Mouse (Mus musculus) forebrain, embryonic 11.5 days (tissue): ENCODE measurements around the gene Aldh3a2. TPM values are rescaled to one million over a fixed set of nuclear protein-coding genes. Genes with fewer than 3 reads are reported as not detected.

Source experiments
- ATAC-seq: fragments of 200-750 bp; cut with Nextera tagmentation; replicated peaks from 2 replicates; pipeline ENCODE4 v1.8.0; 2017; ENCODE audit warnings: moderate TSS enrichment; ENCODE audit not compliant: low FRiP score
- DNase-seq: peaks from one replicate; pipeline ENCODE4 v3.0.0-alpha.2; 2017; ENCODE audit warnings: low spot score
- H3K27ac ChIP-seq: fragments of 300-500 bp; sonication (generic); 2 replicates; pipeline ENCODE4 v1.5.1; 2014; ENCODE audit warnings: low read depth, low read length
- H3K27me3 ChIP-seq: fragments of 300-500 bp; sonication (generic); 2 replicates; pipeline ENCODE4 v1.6.1; 2014; ENCODE audit warnings: mild to moderate bottlenecking, low read length, mixed read lengths; ENCODE audit not compliant: control insufficient read depth, insufficient read depth
- H3K36me3 ChIP-seq: fragments of 300-500 bp; sonication (generic); 2 replicates; pipeline ENCODE4 v1.6.1; 2014; ENCODE audit warnings: mild to moderate bottlenecking, low read length, moderate library complexity, mixed read lengths; ENCODE audit not compliant: control insufficient read depth, insufficient read depth
- H3K4me1 ChIP-seq: fragments of 300-500 bp; sonication (generic); replicated peaks from 2 replicates; pipeline ENCODE4 v1.6.1; 2014; ENCODE audit warnings: low read length, mixed read lengths; ENCODE audit not compliant: control insufficient read depth, insufficient read depth
- H3K4me2 ChIP-seq: fragments of 300-500 bp; sonication (generic); 2 replicates; pipeline ENCODE4 v1.6.1; 2014; ENCODE audit warnings: low read depth, mild to moderate bottlenecking, low read length, moderate library complexity, mixed read lengths; ENCODE audit not compliant: severe bottlenecking
- H3K4me3 ChIP-seq: fragments of 300-500 bp; sonication (generic); 2 replicates; pipeline ENCODE4 v1.5.1; 2014; ENCODE audit warnings: low read depth, low read length
- H3K9ac ChIP-seq: fragments of 300-500 bp; sonication (generic); 2 replicates; pipeline ENCODE4 v1.6.1; 2014; ENCODE audit warnings: low read length
- H3K9me3 ChIP-seq: fragments of 300-500 bp; sonication (generic); 2 replicates; pipeline ENCODE4 v1.6.1; 2016; ENCODE audit warnings: low read length, mixed read lengths; ENCODE audit not compliant: control insufficient read depth
- WGBS: fragments of 180-500 bp; shearing (Covaris S2); extraction: QIAGEN DNeasy Blood & Tissue Kit; methylation state at CpG from one replicate; pipeline ENCODE4 v1.1.7; 2014; 5-methylcytosine and 5-hydroxymethylcytosine counted together
- polyA plus RNA-seq: library from polyadenylated mRNA; unstranded; fragments of >200 nt; fragmentation: Nextera tagmentation; extraction: Ambion mirVana; gene quantifications from 2 replicates; pipeline ENCODE4 v1.2.1, GENCODE M21; 2014

The Aldh3a2 gene
- polyA plus RNA-seq, 1 experiment from 2014 or later, result 21.8 TPM

DNA sequence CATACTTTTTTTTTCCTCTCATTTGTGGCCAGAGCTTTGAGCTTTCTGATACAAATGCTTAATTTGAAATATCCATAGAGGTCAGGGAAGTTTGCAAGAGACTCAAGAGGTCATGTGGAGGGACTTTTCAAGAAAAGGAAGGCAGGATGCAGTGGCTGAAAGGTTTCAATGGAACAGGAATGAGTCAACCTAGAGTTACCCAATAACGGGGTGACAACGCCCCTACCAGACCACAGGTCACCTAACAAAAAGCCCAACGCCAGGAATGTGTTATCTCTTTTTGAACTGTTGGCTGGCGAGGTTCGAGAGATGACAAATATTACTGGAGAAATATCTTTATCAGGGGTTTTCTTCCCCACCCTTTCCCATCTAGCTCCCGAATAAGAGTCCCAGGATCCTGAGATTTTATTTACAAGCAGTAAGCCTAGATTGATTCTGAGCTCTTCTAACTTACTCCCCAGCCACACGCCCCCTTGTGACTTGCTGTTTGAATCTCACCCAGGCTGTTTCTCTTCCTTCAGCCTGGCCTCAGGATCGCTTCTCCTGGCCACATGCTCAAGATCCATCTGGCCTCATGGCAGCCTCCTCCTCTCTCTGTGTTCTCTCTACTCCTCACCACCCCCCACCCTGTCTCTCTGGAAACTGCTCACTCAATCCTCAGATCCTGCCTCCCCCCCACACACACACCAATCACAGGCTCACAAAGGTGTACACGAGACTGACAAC, 46.9 kb downstream of the Aldh3a2 start:
- H3K9ac ChIP-seq, result no peak overlapping the region
- H3K4me1 ChIP-seq, result no peaks in the 10 kb centered on the region
- no peak for ATAC-seq
- H3K27me3 ChIP-seq, result no peaks in the 10 kb centered on the region
- H3K27ac ChIP-seq, result no peak overlapping the region
- no peak overlapping the region for H3K4me3 ChIP-seq
- DNase-seq, result no peak
- no peaks in the 10 kb centered on the region for H3K36me3 ChIP-seq
- no peak overlapping the region for H3K4me2 ChIP-seq
- 67% methylated on average over 9 of the region's 9 CpGs for WGBS
- H3K9me3 ChIP-seq, result no peaks in the 10 kb centered on the region

DNA sequence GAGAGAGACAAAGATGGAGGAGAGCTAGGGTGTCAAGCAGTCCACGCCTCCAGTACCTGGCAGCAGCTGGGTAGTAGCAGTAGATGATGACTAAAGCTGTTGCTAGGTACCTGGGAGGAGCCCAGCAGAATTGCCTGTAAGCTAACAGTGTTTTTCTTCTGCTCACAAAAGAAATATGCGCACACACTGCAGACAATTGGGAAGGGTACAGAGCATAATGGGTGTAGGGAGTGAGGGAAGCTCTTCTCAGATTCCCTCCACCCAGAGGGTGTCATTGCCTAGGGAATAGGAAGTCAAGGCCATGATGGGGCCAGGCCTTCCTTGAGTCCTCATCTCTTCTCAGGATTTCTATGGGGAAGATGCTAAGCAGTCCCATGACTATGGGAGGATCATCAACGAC, 51.3 kb downstream of the Aldh3a2 start:
- H3K36me3 ChIP-seq, result no peaks in the 10 kb centered on the region
- WGBS, result 85% methylated on average over 3 of the region's 3 CpGs
- no peaks in the 10 kb centered on the region for H3K4me1 ChIP-seq
- no peaks in the 10 kb centered on the region for H3K9me3 ChIP-seq
- no peak overlapping the region for H3K27ac ChIP-seq
- no peaks in the 10 kb centered on the region for H3K27me3 ChIP-seq
- no peak overlapping the region for H3K9ac ChIP-seq
- DNase-seq (no peak), ATAC-seq (no peak)
- no peak overlapping the region for H3K4me2 ChIP-seq
- H3K4me3 ChIP-seq, result no peak overlapping the region

DNA sequence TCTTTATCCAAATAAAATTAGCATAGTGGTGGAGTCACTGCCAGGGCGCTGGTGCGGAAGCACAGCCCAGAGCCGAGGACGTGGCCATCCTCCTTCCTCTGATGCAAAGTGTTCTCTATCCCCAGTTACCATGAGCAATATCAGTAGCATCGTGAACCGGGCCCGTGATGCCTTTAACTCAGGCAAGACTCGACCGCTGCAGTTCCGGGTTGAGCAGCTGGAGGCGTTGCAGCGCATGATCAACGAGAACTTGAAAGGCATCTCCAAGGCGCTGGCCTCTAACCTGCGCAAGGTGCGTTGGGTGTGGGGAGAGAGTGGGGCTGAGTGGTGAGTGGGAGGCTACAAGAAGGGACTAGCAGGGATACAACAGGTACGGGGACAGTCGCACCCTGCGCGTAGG, 55.2 kb downstream of the Aldh3a2 start:
- no peak overlapping the region for H3K4me2 ChIP-seq
- H3K27ac ChIP-seq, result no peak overlapping the region
- no peaks in the 10 kb centered on the region for H3K4me1 ChIP-seq
- no peak overlapping the region for H3K4me3 ChIP-seq
- H3K9ac ChIP-seq, result no peak overlapping the region
- no peaks in the 10 kb centered on the region for H3K27me3 ChIP-seq
- no peak for DNase-seq
- no peak for ATAC-seq
- H3K9me3 ChIP-seq, result no peaks in the 10 kb centered on the region
- WGBS, result 36% methylated on average over 20 of the region's 20 CpGs
- H3K36me3 ChIP-seq, result no peaks in the 10 kb centered on the region

DNA sequence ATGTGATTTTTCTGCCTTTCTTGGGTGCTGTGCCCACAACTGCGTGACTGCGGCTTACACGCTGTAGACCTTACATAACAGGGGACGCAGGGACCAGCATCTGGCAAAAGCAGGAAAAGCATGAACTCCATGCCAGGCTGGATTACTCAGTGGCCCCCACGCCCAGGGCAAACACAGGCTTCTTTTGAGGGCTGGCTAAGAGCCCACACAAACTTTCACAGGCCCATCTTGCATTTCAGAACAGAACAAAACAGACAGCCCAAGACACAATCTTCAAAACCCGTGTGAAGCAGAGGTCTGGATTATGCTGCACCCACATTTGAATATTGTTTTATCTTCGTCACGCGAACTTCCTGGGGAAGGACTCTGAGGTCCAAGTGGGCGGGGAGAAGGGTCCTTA, 58.9 kb downstream of the Aldh3a2 start:
- Histone ChIP-seq H3K9ac (no peak overlapping the region), H3K36me3 (no peaks in the 10 kb centered on the region), H3K27me3 (no peaks in the 10 kb centered on the region), H3K4me3 (no peak overlapping the region), H3K4me1 (no peaks in the 10 kb centered on the region), H3K9me3 (no peaks in the 10 kb centered on the region), H3K27ac (no peak overlapping the region), H3K4me2 (no peak overlapping the region)
- DNase-seq, result no peak
- no peak for ATAC-seq
- WGBS, result 85% methylated on average over 10 of the region's 10 CpGs

DNA sequence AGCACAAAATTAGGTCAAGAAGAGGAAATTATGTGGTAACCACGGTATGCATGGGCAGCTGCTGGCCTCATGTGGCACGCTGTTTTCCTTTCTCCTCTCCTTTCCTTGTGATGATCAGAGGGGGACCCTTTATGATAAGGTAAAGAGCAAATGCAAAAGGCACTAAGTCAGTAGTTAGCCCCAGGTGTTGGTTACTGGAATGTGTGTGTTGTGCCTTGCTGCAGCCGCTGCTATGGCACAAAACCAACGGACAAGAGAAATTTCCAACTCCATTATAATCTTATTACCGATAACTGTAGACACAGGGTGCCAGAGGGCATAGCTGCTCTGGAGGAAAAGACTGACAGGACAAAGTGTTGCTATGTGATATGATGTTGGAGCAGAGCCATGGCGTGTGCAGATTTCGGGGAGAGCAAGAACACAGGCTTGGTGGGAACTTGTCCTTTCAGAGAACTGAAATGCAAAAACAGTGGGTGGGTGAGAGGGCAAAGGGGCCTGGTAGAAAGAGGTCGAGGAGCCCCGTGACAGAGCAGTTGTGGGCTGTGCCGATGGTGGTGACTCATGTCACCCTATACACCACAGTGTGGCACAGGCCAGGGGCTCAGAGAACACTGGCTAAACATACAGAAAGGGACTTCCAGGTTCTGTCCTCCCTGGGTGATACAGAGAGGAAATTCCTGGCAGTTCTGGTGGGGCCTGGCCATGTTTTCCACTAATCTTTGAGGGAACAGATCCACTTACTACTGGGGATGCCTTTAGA, 59.6 kb downstream of the Aldh3a2 start, which contains the start of gene Aldh3a1:
Gene Aldh3a1 (plus strand): TSS at position 51 of the 760 bp plus-strand sequence.
- H3K4me2 ChIP-seq, result no peak within 1 kb of the TSS
- no peak within 1 kb of the TSS for H3K27ac ChIP-seq
- no peak for ATAC-seq
- H3K4me1 ChIP-seq, result no peaks in the 10 kb centered on the region
- DNase-seq, result no peak
- H3K36me3 ChIP-seq, result no peaks in the 10 kb centered on the region
- H3K4me3 ChIP-seq, result no peak within 1 kb of the TSS
- H3K27me3 ChIP-seq, result no peaks in the 10 kb centered on the region
- no peak within 1 kb of the TSS for H3K9ac ChIP-seq
- no peaks in the 10 kb centered on the region for H3K9me3 ChIP-seq
- 84% methylated on average over 10 of the region's 10 CpGs for WGBS

DNA sequence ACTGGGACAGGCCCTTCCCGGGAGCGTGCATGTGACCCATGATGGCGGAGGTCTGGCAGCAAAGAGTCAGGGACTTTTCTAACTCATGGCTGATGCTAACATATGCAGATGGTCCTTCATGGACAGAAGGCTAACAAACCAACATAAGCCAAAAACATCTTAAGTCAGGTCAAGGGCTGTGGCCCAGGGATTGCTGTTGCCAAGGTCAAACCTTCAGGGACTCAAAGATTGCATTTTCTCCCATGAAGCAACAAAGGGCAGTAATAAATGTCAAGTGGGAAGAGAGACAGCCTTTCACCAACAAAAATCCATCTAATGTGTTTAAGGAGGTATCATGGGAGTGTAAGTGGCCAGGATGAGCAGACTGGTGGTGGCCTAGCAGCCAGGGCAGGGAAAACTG, 61.1 kb downstream of the Aldh3a2 start:
- Histone ChIP-seq H3K4me1 (no peaks in the 10 kb centered on the region), H3K4me2 (no peak overlapping the region), H3K36me3 (no peaks in the 10 kb centered on the region), H3K27ac (no peak overlapping the region), H3K9me3 (no peaks in the 10 kb centered on the region), H3K4me3 (no peak overlapping the region), H3K27me3 (no peaks in the 10 kb centered on the region), H3K9ac (no peak overlapping the region)
- 94% methylated on average over 3 of the region's 3 CpGs for WGBS
- no peak for ATAC-seq
- no peak for DNase-seq

DNA sequence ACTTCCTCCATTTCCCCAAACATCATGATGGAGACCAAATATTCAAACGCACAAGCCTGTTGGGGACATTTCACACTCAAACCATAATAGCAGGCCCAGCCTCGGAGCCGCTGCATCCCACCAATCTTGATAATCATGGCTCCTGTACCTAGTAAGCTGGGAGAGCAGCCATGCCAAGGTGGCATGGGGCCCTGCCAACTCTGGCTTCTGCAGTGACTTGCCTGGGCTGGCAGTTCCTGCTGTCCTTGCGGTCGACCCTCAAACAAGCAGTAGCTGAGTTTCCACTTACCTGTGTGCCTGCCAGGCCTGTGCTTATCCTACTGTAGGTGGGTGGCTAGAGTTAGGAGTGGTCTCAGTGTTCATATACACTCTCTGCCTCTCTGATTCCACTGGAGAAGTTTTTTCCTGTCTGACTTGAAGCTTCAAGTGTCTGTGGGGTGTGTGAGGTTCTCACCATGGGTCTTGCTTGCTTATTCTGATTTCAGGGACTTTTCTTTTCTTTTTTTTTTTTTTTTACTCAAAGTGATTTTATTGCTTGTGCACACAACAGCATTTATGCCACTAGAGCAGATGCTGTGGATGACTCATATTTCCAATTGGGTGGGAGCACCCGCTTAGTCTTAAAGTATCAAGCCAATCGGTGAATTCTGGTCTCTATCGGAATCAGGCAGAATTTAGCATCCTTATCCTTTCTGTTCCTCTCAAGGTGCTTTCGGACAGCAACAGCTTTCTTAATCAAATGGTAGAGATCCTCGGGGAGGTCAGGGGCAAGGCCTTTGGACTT, 61.9 kb downstream of the Aldh3a2 start:
- Histone ChIP-seq H3K27ac (no peak overlapping the region), H3K4me1 (no peaks in the 10 kb centered on the region), H3K4me2 (no peak overlapping the region), H3K4me3 (no peak overlapping the region), H3K9me3 (no peaks in the 10 kb centered on the region), H3K36me3 (no peaks in the 10 kb centered on the region), H3K27me3 (no peaks in the 10 kb centered on the region), H3K9ac (no peak overlapping the region)
- 96% methylated on average over 9 of the region's 10 CpGs for WGBS
- no peak for DNase-seq
- no peak for ATAC-seq

DNA sequence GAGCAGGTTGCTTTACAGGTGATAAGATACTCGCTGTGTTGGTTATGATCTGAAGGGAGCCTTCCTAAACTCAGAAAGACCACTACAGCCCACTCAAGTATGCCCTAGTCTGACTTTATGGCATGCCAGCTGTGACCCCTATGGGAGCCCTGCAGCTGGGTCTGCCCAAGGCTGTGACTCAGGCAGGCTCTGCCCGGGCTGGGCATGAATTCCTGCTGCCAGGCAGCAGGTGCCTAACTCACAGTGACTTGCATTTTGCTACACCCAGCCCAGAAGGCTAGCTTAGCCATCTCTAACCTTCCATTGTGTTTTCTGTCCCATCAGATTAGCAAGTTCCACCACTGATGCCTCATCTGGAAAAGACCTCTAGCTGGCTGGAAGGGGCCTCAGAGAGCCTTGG, 64.5 kb downstream of the Aldh3a2 start:
- Histone ChIP-seq H3K27me3 (no peaks in the 10 kb centered on the region), H3K27ac (no peak overlapping the region), H3K4me1 (no peaks in the 10 kb centered on the region), H3K36me3 (no peaks in the 10 kb centered on the region), H3K4me3 (no peak overlapping the region), H3K9ac (no peak overlapping the region), H3K4me2 (no peak overlapping the region), H3K9me3 (no peaks in the 10 kb centered on the region)
- DNase-seq (no peak), ATAC-seq (no peak)
- 79% methylated on average over 2 of the region's 2 CpGs for WGBS
